Mouse (Mus musculus): Measurements from ENCODE around the gene 4930556J24Rik. TPM values are rescaled to one million over a fixed set of nuclear protein-coding genes. Genes with fewer than 3 reads are reported as not detected.
"Not testable (repeated sequence)": the region's sequence is repeated elsewhere in the genome, so short reads cannot be mapped to it uniquely, and the experiment has no call there.

Gene 4930556J24Rik
- polyA plus RNA-seq, 1 experiment from 2014 or later, result 0.15 TPM

GRCm38 (mm10) chr11:3912100-3912874 lies 64.3 kb downstream of the 4930556J24Rik start:
- Histone ChIP-seq H3K4me3 (peak overlapping the region; percentile 73), H3K4me1 (peaks cover 47% of the 10 kb centered on the region), H3K27me3 (ENCODE audit: insufficient read depth, poor library complexity, severe bottlenecking) (peaks cover 24% of the 10 kb centered on the region), H3K9me3 (no peaks in the 10 kb centered on the region), H3K36me3 (peaks cover 7% of the 10 kb centered on the region), H3K27ac (peak overlapping the region; percentile 83)
- 24% methylated on average over 19 of the region's 19 CpGs for WGBS
- DNase-seq (ENCODE audit: low spot score), result no peak

GRCm38 (mm10) chr11:3911440-3911839 lies 65.1 kb downstream of the 4930556J24Rik start:
- H3K9me3 ChIP-seq; DNase-seq (ENCODE audit: low spot score); H3K36me3 ChIP-seq; H3K27ac ChIP-seq: not testable (repeated sequence)
- Histone ChIP-seq H3K4me1 (peaks cover 47% of the 10 kb centered on the region), H3K27me3 (ENCODE audit: insufficient read depth, poor library complexity, severe bottlenecking) (peaks cover 24% of the 10 kb centered on the region), H3K4me3 (0 out of 2 replicates have a peak overlapping the region, but pooled peaks have one; percentile 37)
- 83% methylated on average over 6 of the region's 6 CpGs for WGBS

GRCm38 (mm10) chr11:3910513-3911310 lies 65.9 kb downstream of the 4930556J24Rik start:
- peak overlapping the region; percentile 37; the same call in 1 of the 2 replicates for H3K4me3 ChIP-seq
- peaks cover 24% of the 10 kb centered on the region for H3K27me3 ChIP-seq (ENCODE audit: insufficient read depth, poor library complexity, severe bottlenecking)
- DNase-seq (ENCODE audit: low spot score), result no peak
- WGBS, result 52% methylated on average over 5 of the region's 5 CpGs
- H3K27ac ChIP-seq, result peak overlapping the region; percentile 59; the same call in 1 of the 2 replicates
- peaks cover 9% of the 10 kb centered on the region; the same call in 1 of the 2 replicates for H3K36me3 ChIP-seq
- H3K9me3 ChIP-seq, result no peaks in the 10 kb centered on the region
- H3K4me1 ChIP-seq, result peaks cover 41% of the 10 kb centered on the region

GRCm38 (mm10) chr11:3909236-3909635 lies 67.3 kb downstream of the 4930556J24Rik start:
- Histone ChIP-seq H3K36me3 (peaks cover 9% of the 10 kb centered on the region; the same call in 1 of the 2 replicates), H3K9me3 (no peaks in the 10 kb centered on the region), H3K4me1 (peaks cover 36% of the 10 kb centered on the region), H3K4me3 (no peak overlapping the region), H3K27me3 (ENCODE audit: insufficient read depth, poor library complexity, severe bottlenecking) (peaks cover 24% of the 10 kb centered on the region), H3K27ac (no peak overlapping the region)
- DNase-seq (ENCODE audit: low spot score), result no peak
- WGBS, result 78% methylated on average over 4 of the region's 4 CpGs

GRCm38 (mm10) chr11:3905446-3905845 lies 71.1 kb downstream of the 4930556J24Rik start:
- H3K9me3 ChIP-seq, result no peaks in the 10 kb centered on the region
- no peak for DNase-seq (ENCODE audit: low spot score)
- peaks cover 9% of the 10 kb centered on the region; the same call in 1 of the 2 replicates for H3K36me3 ChIP-seq
- no peak overlapping the region for H3K4me3 ChIP-seq
- peaks cover 9% of the 10 kb centered on the region for H3K4me1 ChIP-seq
- WGBS, result 58% methylated on average over 1 of the region's 1 CpGs
- H3K27ac ChIP-seq, result no peak overlapping the region
- H3K27me3 ChIP-seq (ENCODE audit: insufficient read depth, poor library complexity, severe bottlenecking), result peaks cover 7% of the 10 kb centered on the region; the same call in 1 of the 2 replicates

- Histone ChIP-seq H3K9me3 (no peaks in the 10 kb centered on the region), H3K36me3 (peaks cover 9% of the 10 kb centered on the region; the same call in 1 of the 2 replicates), H3K4me1 (peaks cover 10% of the 10 kb centered on the region; the same call in 1 of the 2 replicates), H3K27ac (no peak overlapping the region), H3K4me3 (no peak overlapping the region), H3K27me3 (ENCODE audit: insufficient read depth, poor library complexity, severe bottlenecking) (peaks cover 7% of the 10 kb centered on the region; the same call in 1 of the 2 replicates)
- whole genome bisulfite sequencing, result 77% methylated on average over 6 of the region's 6 CpGs
- DNase-seq (ENCODE audit: low spot score), result no peak
These were observed 71.9 kb downstream of the 4930556J24Rik start for GRCm38 (mm10) chr11:3904673-3905072.

GRCm38 (mm10) chr11:3903046-3903445 lies 73.5 kb downstream of the 4930556J24Rik start:
- Histone ChIP-seq H3K27ac (no peak overlapping the region), H3K27me3 (ENCODE audit: insufficient read depth, poor library complexity, severe bottlenecking) (peaks cover 7% of the 10 kb centered on the region; the same call in 1 of the 2 replicates), H3K9me3 (no peaks in the 10 kb centered on the region), H3K4me3 (no peak overlapping the region), H3K4me1 (peaks cover 10% of the 10 kb centered on the region; the same call in 1 of the 2 replicates), H3K36me3 (peaks cover 23% of the 10 kb centered on the region)
- no peak for DNase-seq (ENCODE audit: low spot score)
- 86% methylated on average over 5 of the region's 5 CpGs for WGBS

- Histone ChIP-seq H3K36me3 (peaks cover 26% of the 10 kb centered on the region), H3K4me1 (peaks cover 10% of the 10 kb centered on the region; the same call in 1 of the 2 replicates), H3K9me3 (no peaks in the 10 kb centered on the region), H3K27ac (no peak overlapping the region), H3K27me3 (ENCODE audit: insufficient read depth, poor library complexity, severe bottlenecking) (0 out of 2 replicates have a peak, but pooled peaks cover 3% of the 10 kb centered on the region), H3K4me3 (no peak overlapping the region)
- 85% methylated on average over 3 of the region's 3 CpGs for WGBS
- DNase-seq (ENCODE audit: low spot score), result no peak
These were observed 74.1 kb downstream of the 4930556J24Rik start for GRCm38 (mm10) chr11:3902516-3902915.

- Histone ChIP-seq H3K4me3 (no peak overlapping the region), H3K36me3 (peaks cover 27% of the 10 kb centered on the region), H3K27ac (no peak overlapping the region), H3K4me1 (peaks cover 16% of the 10 kb centered on the region; the same call in 1 of the 2 replicates), H3K27me3 (ENCODE audit: insufficient read depth, poor library complexity, severe bottlenecking) (no peaks in the 10 kb centered on the region), H3K9me3 (no peaks in the 10 kb centered on the region)
- no peak for DNase-seq (ENCODE audit: low spot score)
- WGBS, result 66% methylated on average over 6 of the region's 6 CpGs
These were observed 76.3 kb downstream of the 4930556J24Rik start for GRCm38 (mm10) chr11:3900296-3900695.

GRCm38 (mm10) chr11:3895933-3896332 lies 80.6 kb downstream of the 4930556J24Rik start:
- Histone ChIP-seq H3K4me3 (peak overlapping the region; percentile 59; the same call in 1 of the 2 replicates), H3K27ac (0 out of 2 replicates have a peak overlapping the region, but pooled peaks have one; percentile 87), H3K9me3 (no peaks in the 10 kb centered on the region), H3K4me1 (peaks cover 16% of the 10 kb centered on the region; the same call in 1 of the 2 replicates), H3K27me3 (ENCODE audit: insufficient read depth, poor library complexity, severe bottlenecking) (no peaks in the 10 kb centered on the region), H3K36me3 (peaks cover 27% of the 10 kb centered on the region)
- 96% methylated on average over 1 of the region's 1 CpGs for WGBS
- no peak for DNase-seq (ENCODE audit: low spot score)

GRCm38 (mm10) chr11:3895458-3895857 lies 81.1 kb downstream of the 4930556J24Rik start:
- Histone ChIP-seq H3K4me1 (peaks cover 15% of the 10 kb centered on the region; the same call in 1 of the 2 replicates), H3K4me3 (peak overlapping the region; percentile 59), H3K9me3 (no peaks in the 10 kb centered on the region), H3K27ac (peak overlapping the region; percentile 87), H3K27me3 (ENCODE audit: insufficient read depth, poor library complexity, severe bottlenecking) (no peaks in the 10 kb centered on the region), H3K36me3 (peaks cover 27% of the 10 kb centered on the region)
- no peak for DNase-seq (ENCODE audit: low spot score)
- 7% methylated on average over 10 of the region's 10 CpGs for WGBS

- Histone ChIP-seq H3K27ac (peak within 1 kb of the TSS; percentile 87), H3K4me3 (peak within 1 kb of the TSS; percentile 59), H3K36me3 (peaks cover 27% of the 10 kb centered on the region), H3K27me3 (ENCODE audit: insufficient read depth, poor library complexity, severe bottlenecking) (no peaks in the 10 kb centered on the region), H3K9me3 (no peaks in the 10 kb centered on the region), H3K4me1 (peaks cover 10% of the 10 kb centered on the region; the same call in 1 of the 2 replicates)
- WGBS, result 2% methylated on average over 46 of the region's 46 CpGs
- peak; percentile 99 for DNase-seq (ENCODE audit: low spot score)
These were observed 81.9 kb downstream of the 4930556J24Rik start, which contains the start of the genes 4921536K21Rik and Dusp18 for GRCm38 (mm10) chr11:3894406-3895281. Gene 4921536K21Rik (minus strand): TSS chr11:3895098. Gene Dusp18 (plus strand): TSS chr11:3895240.
